Mouse (Mus musculus) left cerebral cortex, postnatal 25 days (tissue): ENCODE measurements around the gene Cbwd1. TPM values are rescaled to one million over a fixed set of nuclear protein-coding genes. Genes with fewer than 3 reads are reported as not detected.
A peak's percentile ranks its signal among the peaks of the same experiment; 100 is the strongest.
"Not testable (repeated sequence)": the region's sequence is repeated elsewhere in the genome, so short reads cannot be mapped to it uniquely, and the experiment has no call there.

ENCODE experiments used
- DNase-seq, 2 experiments: peaks; one replicate each; pipeline ENCODE4 v3.0.0; 2022; ENCODE audit warnings: low spot score in 2 of 2, mixed read lengths in 1 of 2
- intact Hi-C: fragments of 180-260 bp; cut with DNase I; formaldehyde crosslinking; loops from one replicate; pipeline ENCODE4 v1.15.1; 2025
- microRNA-seq, 2 experiments: library from miRNA; unstranded; fragments of <30 nt; microRNA quantifications; one replicate each; pipeline ENCODE4 v1.2.0; 2022
- total RNA-seq, 2 experiments: library from RNA; stranded (reverse); gene quantifications; 2 replicates each; pipeline ENCODE4 v1.2.3; 2021

Gene Cbwd1
- total RNA-seq, 2 experiments from 2014 or later, result 12.9 to 17.5 TPM

DNA sequence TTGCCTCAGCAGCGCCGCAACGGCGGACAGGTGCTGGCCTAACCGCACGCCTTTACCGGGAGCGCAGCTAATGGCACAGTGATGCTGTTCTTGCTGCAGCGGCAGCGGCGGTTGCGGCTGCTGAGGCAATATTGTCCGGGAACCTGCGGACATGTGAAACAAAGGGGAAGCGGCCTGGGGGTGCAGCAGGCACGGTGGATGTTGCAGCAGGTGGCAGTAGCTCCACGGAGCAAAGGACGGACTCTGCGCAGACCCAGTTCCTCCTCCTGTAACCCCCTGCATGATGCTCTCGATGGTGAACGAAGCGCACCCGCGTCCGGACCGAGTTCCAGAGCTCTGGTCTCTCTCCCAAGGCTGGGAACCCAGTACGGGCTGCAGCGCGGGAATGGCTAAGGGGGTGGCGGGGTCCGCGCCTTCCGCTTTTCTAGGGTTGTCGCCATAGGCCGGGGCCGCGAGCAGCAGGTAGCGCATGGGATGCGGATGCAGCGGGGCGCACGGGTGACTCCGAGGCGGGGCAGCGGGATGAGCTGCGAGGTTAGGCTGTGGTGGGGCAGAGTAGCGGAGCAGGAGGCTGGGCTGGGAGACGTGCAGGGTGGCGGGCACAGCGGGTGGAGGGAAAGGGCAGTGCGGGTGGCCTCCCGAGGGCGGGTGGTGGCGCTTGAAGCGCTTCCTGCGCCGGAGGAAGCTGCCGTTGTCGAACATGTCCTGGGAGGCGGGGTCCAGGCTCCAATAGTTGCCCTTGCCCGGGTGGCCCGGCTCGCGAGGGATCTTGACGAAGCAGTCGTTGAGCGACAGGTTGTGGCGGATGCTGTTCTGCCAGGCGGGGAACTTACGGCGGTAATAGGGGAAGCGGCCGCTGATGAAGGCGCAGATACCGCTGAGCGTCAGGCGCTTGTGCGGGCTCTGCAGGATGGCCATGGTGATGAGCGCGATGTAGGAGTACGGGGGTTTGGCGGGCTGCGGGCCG lies 61.5 kb downstream of the Cbwd1 start:
- DNase-seq, result peak in 1 of 2 experiments; percentile 7
- intact Hi-C loops, result loop anchor here (5.0 kb wide), 3 partner anchors 607 to 772 kb away; partner anchors contain the start of genes Dmrt1 and Dmrt2

DNA sequence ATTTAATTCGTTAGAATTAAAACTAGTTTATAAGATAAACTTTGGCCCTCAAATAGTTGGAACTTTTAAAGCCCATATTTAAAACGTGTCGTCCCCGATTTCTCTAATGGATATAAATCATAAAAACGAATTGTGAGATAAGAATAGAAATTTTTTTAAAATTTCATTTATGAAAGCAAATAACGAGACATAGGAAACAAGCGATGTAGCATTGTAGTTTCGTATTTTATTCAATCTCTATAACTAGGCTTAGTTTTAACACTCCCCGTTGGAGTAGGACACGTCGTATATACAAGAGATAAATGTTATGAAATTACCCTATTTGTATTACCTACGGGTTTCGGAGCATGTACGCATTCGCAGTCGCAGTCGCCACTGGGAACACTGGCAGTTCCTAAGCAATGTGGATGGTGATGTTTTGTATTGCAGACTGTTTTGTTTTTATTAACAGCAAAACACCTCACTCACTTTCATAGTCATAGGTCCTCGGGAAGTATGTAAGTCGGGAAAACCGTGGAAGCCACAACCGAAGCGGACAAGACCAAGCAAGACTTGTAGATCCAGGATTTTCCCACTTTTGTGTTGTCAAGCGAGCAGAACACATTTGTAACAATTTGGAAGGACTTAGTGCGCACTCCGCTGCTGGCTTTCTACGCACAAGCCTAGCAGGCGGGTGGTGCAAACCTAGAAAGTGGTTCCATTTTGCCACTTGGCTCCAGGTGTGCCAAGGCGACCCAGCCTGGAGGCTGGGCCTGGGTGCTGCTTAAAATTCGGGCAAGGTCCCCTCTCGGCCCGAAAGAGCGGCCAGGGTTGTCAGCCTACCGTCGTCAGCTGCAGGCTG lies 62.5 kb downstream of the Cbwd1 start:
- intact Hi-C loops, result loop anchor here (5.0 kb wide), 2 partner anchors 608 to 708 kb away; partner anchors contain the start of gene Dmrt1
- peak; percentile 12 to 14 for DNase-seq

DNA sequence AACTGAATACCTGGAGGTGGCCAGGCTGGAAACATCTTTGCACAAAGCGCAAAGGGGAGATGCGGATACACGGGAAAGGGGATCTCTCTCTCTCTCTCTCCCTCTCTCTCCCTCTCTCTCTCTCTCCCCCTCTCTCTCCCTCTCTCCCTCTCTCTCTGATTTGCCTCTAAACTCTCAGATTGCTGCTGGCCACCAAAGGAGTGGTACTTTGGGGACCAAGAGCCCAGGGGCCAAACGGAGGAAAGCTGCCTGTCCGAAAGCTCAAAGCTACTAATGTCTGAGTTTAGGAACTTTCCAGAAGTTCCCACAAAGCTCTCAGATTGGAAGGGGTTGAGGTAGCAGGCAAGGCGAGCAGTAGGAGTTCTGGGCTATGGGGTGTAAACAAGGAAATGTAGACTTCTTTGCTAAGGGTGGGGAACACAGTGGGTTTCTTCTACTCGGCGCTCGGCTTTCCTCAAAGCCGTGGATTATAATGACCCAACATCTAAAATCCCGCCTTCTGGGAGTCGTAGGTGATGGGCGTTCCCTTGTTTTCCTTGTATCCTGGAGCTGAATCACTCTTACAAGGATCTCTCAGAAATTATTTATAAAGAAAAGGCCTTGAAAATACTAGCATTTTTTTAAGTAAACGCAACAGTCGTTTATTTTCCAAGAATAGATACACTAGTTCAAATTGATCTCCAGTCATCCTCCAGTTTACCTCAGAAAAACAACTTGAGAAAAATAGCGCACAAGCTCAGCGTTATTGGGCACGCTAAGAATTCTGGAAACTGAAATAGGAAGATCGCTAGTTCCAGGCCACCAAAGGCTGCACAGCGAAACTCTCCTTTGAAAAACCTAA lies 63.3 kb downstream of the Cbwd1 start:
- intact Hi-C loops, result loop anchor here (5.0 kb wide), 2 partner anchors 609 to 709 kb away; partner anchors contain the start of gene Dmrt1

DNA sequence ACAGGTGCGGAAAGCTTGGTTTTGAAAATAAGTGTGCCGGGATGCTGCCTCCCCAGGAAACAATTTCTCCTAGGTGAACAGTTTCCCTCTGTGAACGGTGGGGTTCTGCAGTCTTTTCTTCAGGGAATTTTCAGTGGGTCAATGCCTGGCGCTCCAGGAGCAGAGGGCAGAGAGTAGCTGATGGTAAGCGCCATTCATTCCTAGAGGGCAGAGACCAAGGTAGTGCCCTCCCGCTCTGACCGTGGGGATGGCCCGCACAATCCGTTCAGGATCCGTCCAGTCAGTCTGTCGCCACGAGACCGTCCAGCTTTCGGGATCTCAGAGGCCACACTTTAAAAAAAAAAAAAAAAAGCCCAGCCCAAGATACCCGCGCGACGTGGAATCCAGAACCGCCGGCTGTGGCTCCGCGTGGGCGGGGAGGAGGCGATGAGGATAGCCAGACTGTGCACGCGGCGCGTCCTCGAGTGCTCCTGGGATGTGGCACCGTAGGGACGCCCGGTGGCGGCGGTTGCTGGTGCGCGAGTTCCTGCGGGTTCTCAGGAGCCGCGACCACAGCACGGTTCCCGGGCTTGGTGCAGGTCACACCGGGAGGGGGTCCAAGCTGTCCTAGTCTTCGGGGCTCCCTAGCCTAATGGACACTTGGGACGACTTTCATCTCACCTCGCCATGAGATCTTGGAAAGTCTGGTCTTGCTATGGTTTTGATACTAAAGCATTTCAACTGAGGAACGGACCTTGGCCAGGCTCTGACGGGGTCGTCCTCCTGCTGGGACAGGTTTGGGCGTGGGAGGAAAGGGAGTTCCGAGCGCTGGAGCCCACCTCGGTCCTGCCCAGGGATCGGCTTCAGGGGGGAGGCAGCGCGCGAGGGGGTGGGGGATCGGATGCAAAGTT lies 64.2 kb downstream of the Cbwd1 start:
- intact Hi-C loops, result loop anchor here (5.0 kb wide), 2 partner anchors 610 to 710 kb away; partner anchors contain the start of gene Dmrt1
- no peak for DNase-seq

More for the DNA sequence above, 63.3 kb downstream of the Cbwd1 start:
- DNase-seq, result no peak

DNA sequence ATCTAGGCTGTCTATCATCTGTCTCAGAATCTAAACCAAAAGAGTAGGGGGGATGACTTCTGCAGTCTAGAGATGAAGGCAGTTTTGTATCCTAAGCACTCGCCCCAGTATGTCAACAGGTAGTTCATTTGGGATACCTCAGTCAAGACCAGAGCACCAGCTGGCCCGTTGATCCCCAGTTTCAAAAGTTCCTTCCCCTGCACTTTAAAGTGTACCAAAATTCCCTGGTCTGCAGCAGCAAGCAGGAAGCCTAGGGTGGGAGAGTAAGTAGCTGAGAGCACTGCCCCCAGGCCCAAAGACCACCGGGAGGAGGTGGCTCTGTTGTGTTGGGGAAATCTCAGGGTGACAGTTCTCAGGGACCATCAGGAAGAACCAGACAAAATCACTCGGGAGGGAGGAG lies 64.9 kb downstream of the Cbwd1 start:
- DNase-seq, result no peak
- intact Hi-C loops, result loop anchor here (5.0 kb wide), 2 partner anchors 611 to 711 kb away; partner anchors contain the start of gene Dmrt1

DNA sequence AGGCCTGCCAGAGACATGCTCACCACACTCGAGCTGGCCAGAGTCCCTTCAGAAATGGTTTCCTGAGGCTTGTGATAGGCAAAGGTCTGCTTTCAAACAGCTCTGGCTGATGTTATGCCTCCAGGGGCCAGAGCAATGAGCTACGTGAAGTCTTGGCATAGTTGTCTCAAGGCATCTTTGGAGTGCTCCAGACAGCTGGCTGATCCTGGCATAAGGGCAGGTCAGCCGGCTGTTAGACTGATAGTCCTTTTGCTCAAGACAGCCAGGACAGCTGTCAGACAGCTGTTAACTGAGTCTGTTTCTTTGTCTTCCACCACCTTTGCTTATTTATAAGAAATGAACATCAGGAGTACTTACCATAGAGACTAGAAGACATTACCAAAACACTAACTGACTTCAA lies 74.5 kb downstream of the Cbwd1 start:
- DNase-seq, result no peak
- intact Hi-C loops, result loop anchor here (5.0 kb wide), 3 partner anchors 185 to 605 kb away; partner anchors contain the start of gene Fxn

DNA sequence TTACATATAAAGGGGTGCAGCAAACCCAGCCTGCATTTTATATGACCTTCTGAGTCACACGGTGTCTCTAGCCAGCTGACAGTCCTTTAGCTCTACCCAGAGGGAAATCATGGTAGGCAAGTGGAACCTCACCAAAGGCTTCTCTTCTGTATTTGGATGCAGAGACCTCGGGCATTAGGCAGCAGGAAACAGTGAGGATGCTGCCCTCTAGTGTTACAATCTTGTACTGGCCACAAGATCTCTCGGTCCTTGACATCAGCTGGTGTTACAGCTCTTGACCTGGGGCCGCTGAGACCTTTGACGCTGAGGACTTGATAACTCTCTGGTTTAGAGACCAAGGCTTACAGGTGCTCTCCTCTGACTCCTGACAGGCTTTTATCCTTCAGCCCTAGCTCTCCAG lies 75.9 kb downstream of the Cbwd1 start:
- DNase-seq, result peak; percentile 68 to 72
- intact Hi-C loops, result loop anchor here (5.0 kb wide), 3 partner anchors 183 to 603 kb away; partner anchors contain the start of gene Fxn

DNA sequence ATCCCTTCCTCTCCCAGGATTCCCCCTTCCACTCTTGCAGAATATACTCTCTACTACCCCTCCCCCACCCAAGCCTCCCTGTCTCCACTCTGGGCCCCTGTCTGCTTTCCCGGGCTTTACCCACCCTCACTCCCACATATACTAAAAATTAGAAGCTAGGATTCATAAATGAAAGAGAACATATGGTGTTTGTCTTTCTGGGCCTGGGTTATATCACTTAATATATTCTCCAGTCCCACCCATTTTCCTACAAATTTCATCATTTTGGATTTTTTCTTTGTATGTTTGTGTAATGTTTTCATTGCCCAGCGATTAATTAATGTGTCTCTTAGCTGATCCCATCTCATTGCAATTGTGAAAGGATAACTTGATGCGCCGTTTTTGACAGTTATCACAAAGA lies 80.2 kb downstream of the Cbwd1 start:
- DNase-seq, result no peak
- intact Hi-C loops, result no loop called here

DNA sequence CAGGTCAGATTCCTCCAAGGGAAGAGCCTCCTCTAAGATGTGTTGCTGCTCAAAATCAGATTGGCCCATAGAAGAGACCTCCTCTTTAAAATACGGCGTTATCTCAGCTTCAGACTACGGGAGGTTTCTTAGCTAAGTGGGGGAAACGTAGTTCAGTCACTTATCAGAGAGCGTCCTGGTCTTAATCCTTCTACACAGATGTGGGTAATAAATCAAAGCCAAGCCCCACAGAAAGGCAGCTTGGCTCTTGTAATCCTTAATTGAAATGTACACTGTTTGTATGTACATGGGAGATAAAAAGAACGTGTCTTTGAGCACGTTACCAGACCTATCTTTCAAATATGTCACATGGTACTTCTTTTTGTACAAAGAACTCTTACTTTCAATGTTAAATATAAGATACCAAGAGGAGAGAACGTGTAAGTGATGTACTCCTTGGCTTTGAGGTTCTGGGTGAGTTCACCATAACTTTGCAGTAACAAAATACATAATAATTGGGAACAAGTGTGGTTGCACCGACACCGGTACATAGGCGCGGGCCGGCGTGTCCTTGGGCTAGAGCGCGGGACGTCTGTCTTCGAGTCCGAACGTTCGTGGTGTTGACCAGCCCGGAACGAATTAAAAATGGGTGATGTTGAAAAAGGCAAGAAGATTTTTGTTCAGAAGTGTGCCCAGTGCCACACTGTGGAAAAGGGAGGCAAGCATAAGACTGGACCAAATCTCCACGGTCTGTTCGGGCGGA lies 86.1 kb downstream of the Cbwd1 start, which contains the start of gene Gm10053:
Gene Gm10053, plus strand, starts transcription at position 558 of the 742 bp plus-strand sequence.
- intact Hi-C loops, DNase-seq: not testable (repeated sequence)

DNA sequence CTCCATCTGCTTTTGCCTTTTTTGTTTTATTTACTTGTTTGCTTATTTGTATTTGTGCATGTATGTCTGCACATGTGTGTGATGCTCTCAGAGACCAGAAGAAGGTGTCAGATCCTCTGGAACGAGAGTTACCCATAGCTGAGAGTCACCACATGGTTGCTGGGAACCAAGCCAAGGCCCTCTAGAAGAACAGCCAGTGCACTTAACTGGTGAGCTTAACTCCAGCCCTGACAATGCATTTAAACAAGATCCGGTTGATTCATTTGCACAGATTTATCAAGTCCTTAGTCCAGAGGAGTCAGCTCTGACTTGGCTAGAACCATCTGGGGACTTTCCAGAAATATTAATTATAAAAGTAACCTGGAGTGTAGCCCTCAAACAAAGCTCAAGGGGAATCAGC lies 87.5 kb downstream of the Cbwd1 start:
- intact Hi-C loops, result loop anchor here (5.0 kb wide), 2 partner anchors 572 to 592 kb away; partner anchors contain the start of gene Fxn
- DNase-seq, result no peak

DNA sequence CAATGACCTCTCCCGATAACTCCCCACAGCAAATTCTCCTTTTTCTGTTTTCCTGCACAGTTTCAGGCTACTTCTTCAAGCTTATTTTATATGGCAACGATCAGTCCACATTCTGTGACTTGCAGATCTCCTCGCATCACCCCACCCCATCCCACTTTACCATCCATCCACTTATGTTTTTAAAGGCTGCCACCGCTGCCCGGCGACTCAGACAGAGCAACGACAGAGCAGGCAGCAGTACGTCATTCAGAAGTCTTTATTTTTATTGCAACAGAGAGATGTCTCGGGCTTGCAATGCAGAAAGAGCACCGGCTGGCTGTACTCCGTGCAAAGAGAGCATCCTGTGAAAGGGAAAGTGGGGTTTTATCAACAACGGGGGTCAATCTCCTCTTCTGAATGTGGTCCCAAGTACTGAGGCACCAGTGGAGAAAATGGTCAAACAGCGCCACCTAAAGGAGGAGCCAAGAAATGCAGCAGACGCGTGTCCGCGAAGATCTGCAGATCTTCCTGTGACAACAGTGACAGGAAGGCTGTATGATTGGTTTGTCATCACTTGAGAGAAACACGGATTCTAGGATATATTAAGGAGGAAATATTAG lies 90.3 kb downstream of the Cbwd1 start:
- intact Hi-C loops, result loop anchor here (1.0 to 5.0 kb wide), 5 partner anchors 166 to 589 kb away; partner anchors contain the start of gene Fxn
- peak; percentile 71 to 79 for DNase-seq

Small RNAs within 50 kb of the gene (microRNA-seq; reads per million reads assigned to microRNA genes)
- gene Mir3084-1, result 0 reads per million in 2 experiments

Other genes starting within 250 kb of the Cbwd1 start
- gene Pgm5, start 99.8 kb downstream of the Cbwd1 start, total RNA-seq, result 1 to 10 TPM; 4.4 to 5.7 TPM
- 100 to 1,000 TPM; 218 to 232 TPM for gene Gm10053, start 85.9 kb downstream of the Cbwd1 start, total RNA-seq
- gene Foxd4, start 60.4 kb downstream of the Cbwd1 start, total RNA-seq, result not detected
- 1 to 10 TPM; 3.4 to 3.7 TPM for gene Dock8, start 37.9 kb upstream of the Cbwd1 start, total RNA-seq